Mouse (Mus musculus): Measurements from ENCODE around the gene Pecr. TPM values are rescaled to one million over a fixed set of nuclear protein-coding genes. Genes with fewer than 3 reads are reported as not detected.

Gene Pecr
- total RNA-seq (2023) = 1 to 10 TPM; 1.7 to 3.5 TPM

GRCm38 (mm10) chr1:72283992-72284485 lies at the start of gene Pecr, which contains the start of gene Tmem169:
Gene Pecr (minus strand): TSS chr1:72284314.
Gene Tmem169 (plus strand): TSS chr1:72284369.

DNA sequence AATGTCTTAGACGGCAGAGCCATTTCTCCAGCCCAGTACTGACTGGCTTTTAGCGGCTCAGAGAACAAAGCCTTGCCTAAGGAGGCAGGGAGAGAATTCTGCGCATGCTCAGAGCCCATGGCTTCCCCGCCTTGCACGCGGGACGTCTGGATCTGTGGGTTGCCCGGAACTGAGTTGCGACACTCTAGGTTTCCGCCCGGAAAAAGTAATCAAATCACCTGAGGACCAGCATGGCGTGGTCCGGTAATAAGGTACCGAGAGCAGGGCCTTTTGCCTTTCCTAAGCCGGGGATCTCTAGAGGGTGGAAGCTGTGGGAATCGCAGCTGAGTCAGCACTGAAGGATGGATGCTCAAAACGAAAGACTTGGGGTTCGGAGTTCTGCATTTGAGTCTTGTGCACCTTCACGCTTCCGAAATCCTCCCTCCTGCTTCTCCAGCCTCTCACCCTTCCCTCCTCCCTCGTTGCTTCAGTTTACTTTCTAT lies 23.2 kb upstream of the Pecr start, which contains the start of gene Xrcc5:
Gene Xrcc5, plus strand, starts transcription at position 105 of the 482 bp plus-strand sequence.

GRCm38 (mm10) chr1:72211701-72212699 lies 72.1 kb downstream of the Pecr start, which contains the start of gene Mreg:
Gene Mreg (minus strand): TSS chr1:72212307.

Other genes starting within 250 kb of the Pecr start
- 1 to 10 TPM; 2.8 TPM for gene Mreg, start 72.0 kb downstream of the Pecr start, total RNA-seq (2023)
- gene Tmem169, start 55 bp upstream of the Pecr start, total RNA-seq (2023) = not detected
- gene Xrcc5, start 23.1 kb upstream of the Pecr start, total RNA-seq (2023) = 10 to 100 TPM; 21.2 to 25.1 TPM